Mouse (Mus musculus) layer of hippocampus, postnatal 36 days (tissue): Measurements from ENCODE around the gene Agfg2. TPM values are rescaled to one million over a fixed set of nuclear protein-coding genes. Genes with fewer than 3 reads are reported as not detected.

Source experiments
- DNase-seq, 2 experiments: peaks; one replicate each; pipeline ENCODE4 v3.0.0; 2022
- total RNA-seq, 2 experiments: library from RNA; stranded (reverse); gene quantifications; 2 replicates each; pipeline ENCODE4 v1.2.3; 2021

Agfg2 gene
- total RNA-seq, 2 experiments from 2014 or later: 57.7 to 61.1 TPM

DNA sequence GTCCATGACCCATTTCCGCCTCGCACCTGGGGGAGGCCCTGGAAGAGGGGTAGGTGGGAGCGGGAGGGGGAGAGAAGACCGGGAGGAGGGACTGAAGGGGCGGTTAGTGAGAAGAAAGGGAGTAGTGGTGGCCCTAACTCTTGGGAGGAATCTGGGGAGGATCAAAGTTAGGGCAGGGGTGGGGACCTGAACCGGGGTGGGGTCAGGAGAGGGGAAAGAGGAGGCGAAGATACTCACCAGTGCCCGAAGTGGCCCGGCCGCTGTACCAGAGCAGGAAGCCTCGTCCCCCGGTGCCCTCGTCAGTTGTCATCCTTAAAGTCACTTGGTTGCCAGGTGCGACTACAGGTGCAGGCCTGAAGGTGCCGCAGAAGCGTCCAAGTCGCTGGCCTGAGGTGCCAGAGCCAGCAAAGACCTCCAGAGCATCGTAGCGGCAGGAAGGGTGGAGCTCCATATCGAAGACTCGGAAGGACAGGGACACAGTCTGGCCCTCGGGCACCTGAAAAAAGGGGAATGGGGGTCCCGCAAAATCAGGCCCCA is 75.8 kb downstream of the Agfg2 start:
- DNase-seq: no peak

DNA sequence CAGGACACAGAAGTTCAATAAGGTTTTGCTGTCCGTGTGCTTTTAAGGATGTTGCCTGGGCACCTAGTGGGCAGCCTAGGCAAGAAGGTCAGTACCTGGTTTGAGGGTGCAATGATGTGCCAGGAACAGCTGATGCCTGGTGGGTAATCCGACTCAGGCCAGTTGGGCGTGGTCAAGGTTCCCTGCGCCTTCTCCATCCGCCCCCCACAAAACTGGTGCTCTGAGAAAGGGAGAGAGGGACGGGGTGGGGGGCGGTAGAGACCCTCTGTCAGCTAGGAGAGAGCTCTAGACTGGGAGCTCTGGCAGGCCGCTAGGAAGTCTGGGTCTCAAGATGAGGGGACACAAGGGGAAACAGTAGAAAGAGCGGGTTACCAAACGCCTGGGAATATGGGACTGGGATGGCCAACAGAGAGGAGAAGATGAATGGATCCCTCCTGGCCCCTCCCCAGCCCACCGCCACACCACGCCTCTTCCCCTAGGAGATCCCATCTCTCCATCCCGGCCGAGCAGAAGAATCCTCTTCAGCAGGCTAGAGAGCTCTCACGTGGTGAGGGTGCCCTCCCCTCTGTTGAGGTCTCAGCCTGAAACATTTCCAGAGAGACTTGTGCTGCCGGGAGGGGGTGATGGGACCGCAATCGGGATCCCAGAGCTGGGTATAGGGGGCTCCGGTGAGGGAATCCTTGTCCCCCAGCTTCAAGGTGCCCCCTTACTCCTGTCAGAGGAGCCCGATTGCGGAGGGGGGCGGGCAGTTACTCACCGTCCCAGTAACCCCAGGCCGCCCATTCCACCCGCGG is 76.5 kb downstream of the Agfg2 start:
- DNase-seq: no peak

DNA sequence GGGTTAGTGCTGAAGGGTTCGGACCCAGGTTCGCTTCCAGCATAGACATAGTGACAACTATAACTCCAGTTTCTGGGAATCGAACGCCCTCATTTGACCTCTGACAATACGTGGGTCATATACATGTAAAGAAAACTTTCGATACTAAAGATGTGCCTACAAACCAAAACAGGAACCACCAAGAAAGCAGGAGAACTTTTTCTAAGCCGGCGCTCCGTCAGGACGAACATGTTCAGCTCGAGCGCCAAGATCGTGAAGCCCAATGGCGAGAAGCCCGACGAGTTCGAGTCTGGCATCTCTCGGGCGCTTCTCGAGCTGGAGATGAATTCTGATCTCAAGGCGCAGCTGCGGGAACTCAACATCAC is 83.2 kb downstream of the Agfg2 start:
- DNase-seq: no peak

DNA sequence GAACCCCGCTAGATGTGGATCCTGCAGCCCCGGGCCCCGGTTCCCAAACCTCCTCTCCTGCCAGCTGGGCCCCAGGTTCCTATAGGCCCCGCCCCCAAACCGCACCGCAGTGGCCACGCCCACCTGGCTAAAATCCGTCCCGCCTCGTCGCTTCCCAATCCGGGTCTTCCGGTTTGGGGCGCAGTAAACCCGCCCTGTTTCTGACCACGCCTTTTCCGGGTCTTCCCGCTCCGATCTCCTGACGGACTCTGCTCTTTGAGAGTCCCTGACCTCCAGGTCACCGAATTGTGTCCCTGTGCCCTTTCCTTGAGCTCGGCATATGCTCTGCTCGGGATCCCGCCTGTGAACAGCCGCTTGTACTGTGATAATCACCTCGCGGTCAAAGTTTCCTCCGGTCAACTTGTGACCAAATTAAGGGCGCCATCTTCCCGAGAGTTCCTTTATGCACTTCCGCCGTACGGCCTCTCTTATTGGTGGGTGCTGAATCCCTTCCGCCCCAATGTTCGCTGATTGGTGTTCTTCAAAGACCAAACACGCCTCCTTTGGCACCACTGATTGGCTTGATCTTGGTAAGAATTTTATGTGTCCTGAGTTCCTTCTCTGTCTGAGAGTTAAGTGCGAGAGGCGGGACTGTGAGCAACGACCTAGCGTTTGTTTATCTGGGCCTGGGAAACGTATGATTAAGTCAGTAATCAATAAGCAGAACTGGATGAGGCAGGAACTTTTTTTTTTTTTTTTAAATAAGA is 83.7 kb downstream of the Agfg2 start, which contains the start of gene Mospd3:
TSS of gene Mospd3 (minus strand) at position 440 of the 746 bp plus-strand sequence.
- DNase-seq: peak; percentile 95

Other genes starting within 250 kb of the Agfg2 start
- gene Zan, start 207.7 kb downstream of the Agfg2 start, total RNA-seq: under 1 TPM; 0.10 to 0.13 TPM
- 10 to 100 TPM; 32.5 to 37.0 TPM for gene Pop7, start 182.2 kb downstream of the Agfg2 start, total RNA-seq
- gene Gigyf1, start 166.2 kb downstream of the Agfg2 start, total RNA-seq: 10 to 100 TPM; 56.7 to 58.9 TPM
- not detected for gene Epo, start 151.5 kb downstream of the Agfg2 start, total RNA-seq
- 100 to 1,000 TPM; 554 to 565 TPM for gene Gnb2, start 151.2 kb downstream of the Agfg2 start, total RNA-seq
- 100 to 1,000 TPM; 127 to 138 TPM for gene Actl6b, start 131.2 kb downstream of the Agfg2 start, total RNA-seq
- gene Tfr2, start 114.9 kb downstream of the Agfg2 start, total RNA-seq: 10 to 100 TPM; 13.4 to 16.1 TPM
- gene Mospd3, start 83.7 kb downstream of the Agfg2 start, total RNA-seq: 10 to 100 TPM; 26.0 to 27.4 TPM
- 1 to 10 TPM; 8.4 to 8.8 TPM for gene Pcolce, start 70.9 kb downstream of the Agfg2 start, total RNA-seq
- gene Fbxo24, start 55.7 kb downstream of the Agfg2 start, total RNA-seq: under 1 TPM; 0.18 to 0.77 TPM
- gene Lrch4, start 55.6 kb downstream of the Agfg2 start, total RNA-seq: 10 to 100 TPM; 21.8 to 25.3 TPM
- 10 to 100 TPM; 18.6 to 23.9 TPM for gene Gm20605, start 55.6 kb downstream of the Agfg2 start, total RNA-seq
- 10 to 100 TPM; 10.1 to 13.3 TPM for gene Sap25, start 43.4 kb downstream of the Agfg2 start, total RNA-seq
- gene Irs3, start 39.0 kb downstream of the Agfg2 start, total RNA-seq: under 1 TPM; 0.15 to 0.28 TPM
- 10 to 100 TPM; 65.4 to 66.3 TPM for gene Nyap1, start 56.9 kb upstream of the Agfg2 start, total RNA-seq
- gene Tsc22d4, start 61.0 kb upstream of the Agfg2 start, total RNA-seq: 100 to 1,000 TPM; 170 to 176 TPM
- gene Ppp1r35, start 94.1 kb upstream of the Agfg2 start, total RNA-seq: 10 to 100 TPM; 24.1 to 24.6 TPM
- 10 to 100 TPM; 40.8 to 44.5 TPM for gene Mepce, start 102.9 kb upstream of the Agfg2 start, total RNA-seq
- gene Zcwpw1, start 103.1 kb upstream of the Agfg2 start, total RNA-seq: 1 to 10 TPM; 5.2 to 7.1 TPM
- gene Pilra, start 151.6 kb upstream of the Agfg2 start, total RNA-seq: 1 to 10 TPM in 1 of 2 experiments, under 1 TPM in 1; 0.67 to 1.3 TPM
- not detected for gene Pilrb1, start 173.4 kb upstream of the Agfg2 start, total RNA-seq
- not detected for gene Pilrb2, start 187.1 kb upstream of the Agfg2 start, total RNA-seq
- under 1 TPM in 1 of 2 experiments, not detected in 1; 0.25 TPM for gene Cyp3a13, start 236.9 kb upstream of the Agfg2 start, total RNA-seq